Mouse (Mus musculus): ENCODE results near the gene Slc48a1.

DNA sequence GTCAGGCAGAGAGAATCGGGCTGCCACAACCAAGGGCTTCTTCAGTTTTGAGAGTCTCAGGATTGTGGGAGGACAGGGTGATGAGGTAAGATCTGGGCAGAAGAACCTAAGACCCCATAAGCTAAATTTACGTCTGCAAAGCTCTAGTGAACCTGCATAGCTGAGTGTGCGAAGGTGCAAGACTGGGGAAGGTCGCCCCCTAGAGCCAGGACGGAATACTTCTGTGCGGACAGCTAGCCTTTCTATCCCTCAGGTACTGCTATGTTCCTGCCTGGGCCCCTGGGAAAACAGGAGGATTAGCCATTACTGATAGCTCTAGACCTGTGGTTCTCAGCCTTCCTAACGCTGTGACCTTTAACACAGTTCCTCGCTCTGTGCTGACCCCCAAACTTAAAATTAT is 1.8 kb upstream of the Slc48a1 start:
- TF ChIP-seq POLR2A (IDR thresholded peaks at IDR 0.05; ENCODE audit: insufficient read depth, low read depth, low read length) = no peak
- no peak for TF ChIP-seq CTCF (IDR thresholded peaks at IDR 0.05; ENCODE audit: insufficient read depth, low read depth, low read length)
